Mouse (Mus musculus): ENCODE data around the gene 4930595D18Rik.
A peak's percentile ranks its signal among the peaks of the same experiment; 100 is the strongest.

Gene 4930595D18Rik

GRCm38 (mm10) chr12:111165146-111165812 lies 19.0 kb downstream of the 4930595D18Rik start:
- DNase-seq: peak; percentile 59

- peak; percentile 85 for DNase-seq
Observed at GRCm38 (mm10) chr12:111164310-111164751, 20.0 kb downstream of the 4930595D18Rik start.

- no peak for DNase-seq
Observed at GRCm38 (mm10) chr12:111162312-111163061, 21.8 kb downstream of the 4930595D18Rik start.

- no peak for DNase-seq
Observed at GRCm38 (mm10) chr12:111161943-111162311, 22.4 kb downstream of the 4930595D18Rik start.

- DNase-seq: no peak
Observed at GRCm38 (mm10) chr12:111160871-111161270, 23.4 kb downstream of the 4930595D18Rik start.

GRCm38 (mm10) chr12:111159659-111160428 lies 24.4 kb downstream of the 4930595D18Rik start:
- no peak for DNase-seq

GRCm38 (mm10) chr12:111155756-111156155 lies 28.5 kb downstream of the 4930595D18Rik start:
- DNase-seq: no peak

- no peak for DNase-seq
Observed at GRCm38 (mm10) chr12:111154641-111155040, 29.6 kb downstream of the 4930595D18Rik start.

- no peak for DNase-seq
Observed at GRCm38 (mm10) chr12:111153946-111154345, 30.3 kb downstream of the 4930595D18Rik start.

GRCm38 (mm10) chr12:111152981-111153710 lies 31.1 kb downstream of the 4930595D18Rik start:
- peak; percentile 38 for DNase-seq

- no peak for DNase-seq
Observed at GRCm38 (mm10) chr12:111152579-111152978, 31.7 kb downstream of the 4930595D18Rik start.

- DNase-seq: no peak
Observed at GRCm38 (mm10) chr12:111151422-111152156, 32.7 kb downstream of the 4930595D18Rik start.

- DNase-seq: no peak
Observed at GRCm38 (mm10) chr12:111150236-111150596, 34.1 kb downstream of the 4930595D18Rik start.

- no peak for DNase-seq
Observed at GRCm38 (mm10) chr12:111149495-111150235, 34.6 kb downstream of the 4930595D18Rik start.

GRCm38 (mm10) chr12:111145269-111145668 lies 39.0 kb downstream of the 4930595D18Rik start:
- no peak for DNase-seq

GRCm38 (mm10) chr12:111144598-111144997 lies 39.7 kb downstream of the 4930595D18Rik start:
- no peak for DNase-seq

- DNase-seq: no peak
Observed at GRCm38 (mm10) chr12:111143509-111144063, 40.7 kb downstream of the 4930595D18Rik start.

GRCm38 (mm10) chr12:111143005-111143508 lies 41.2 kb downstream of the 4930595D18Rik start:
- no peak for DNase-seq

GRCm38 (mm10) chr12:111137079-111137478 lies 47.2 kb downstream of the 4930595D18Rik start:
- DNase-seq: no peak

GRCm38 (mm10) chr12:111135953-111136352 lies 48.3 kb downstream of the 4930595D18Rik start:
- no peak for DNase-seq

Data from cerebellum, adult 11-12 months (tissue).